Mouse (Mus musculus) brain, embryonic 14.5 days (tissue): ENCODE measurements around the gene Pank4.

ENCODE experiments used
- CTCF ChIP-seq: fragments of 200-500 bp; IDR thresholded peaks from 2 replicates; pipeline ENCODE4 v1.5.1; 2012; ENCODE audit warnings: inconsistent platforms, mild to moderate bottlenecking, moderate library complexity, borderline replicate concordance; ENCODE audit not compliant: insufficient read depth, insufficient read length; ENCODE audit errors: extremely low read depth
- POLR2A ChIP-seq: fragments of 200-500 bp; IDR thresholded peaks from 2 replicates; pipeline ENCODE4 v1.6.1; 2012; ENCODE audit warnings: mild to moderate bottlenecking, inconsistent platforms, borderline replicate concordance; ENCODE audit not compliant: poor library complexity, insufficient read depth, insufficient read length, severe bottlenecking; ENCODE audit errors: extremely low read depth

GRCm38 (mm10) chr4:155015550-155015949, 51.6 kb downstream of the Pank4 start:
- TF ChIP-seq POLR2A = no peak
- TF ChIP-seq CTCF = no peak
